Comparison of ENCODE assay signal across 32 mouse cellular contexts in genomic region chr13:48657791-48658190, GRCm38 (mm10). TPM values are rescaled to one million over a fixed set of nuclear protein-coding genes. Genes with fewer than 3 reads are reported as not detected.
DNase-seq lines count a peak whose midpoint lies in the region; ATAC-seq and TF ChIP-seq lines count a peak whose summit lies in the region.
"Had no signal": no experiment of that assay in that cellular context is flagged by ENCODE, and none has a peak within 500 bp of the region (broad histone marks: within the 10 kb centered on the region; RNA-seq: fewer than 3 reads in every experiment).

No protein-coding gene starts in this region.

- no peak for TF ChIP-seq CTCF in forebrain, postnatal 0 days (IDR thresholded peaks at IDR 0.05; ENCODE audit: low read depth)

- no peaks in the 10 kb centered on the region for H3K4me1 ChIP-seq in forebrain, postnatal 0 days (ENCODE audit: insufficient read depth)
- H3K4me1 ChIP-seq in forebrain, embryonic 13.5 days = peaks cover 16% of the 10 kb centered on the region; the same call in 1 of the 2 replicates
- H3K4me1 ChIP-seq in neural tube, embryonic 15.5 days = peaks cover 14% of the 10 kb centered on the region
- peaks cover 3% of the 10 kb centered on the region for H3K4me1 ChIP-seq in neural tube, embryonic 11.5 days (ENCODE audit: control insufficient read depth, insufficient read depth, low read length)
- H3K4me1 ChIP-seq: liver, embryonic 12.5 days had no signal

- no peak overlapping the region for H3K27ac ChIP-seq in forebrain, postnatal 0 days (ENCODE audit: low read depth, low read length)
- no peak overlapping the region for H3K27ac ChIP-seq in forebrain, embryonic 13.5 days
- no peak overlapping the region for H3K27ac ChIP-seq in neural tube, embryonic 15.5 days (replicated peaks)
- H3K27ac ChIP-seq in neural tube, embryonic 11.5 days (ENCODE audit: low read depth, low read length) = no peak overlapping the region
- H3K27ac ChIP-seq: forebrain, embryonic 15.5 days; gastrocnemius, adult 2 months; hindbrain, embryonic 15.5 days; layer of hippocampus, adult 2 months; left cerebral cortex, adult 2 months; liver, embryonic 12.5 days; midbrain, embryonic 13.5 days; neural tube, embryonic 12.5 days had no signal

- no peak overlapping the region for H3K4me3 ChIP-seq in forebrain, postnatal 0 days (ENCODE audit: low read depth, low read length)
- no peak overlapping the region for H3K4me3 ChIP-seq in forebrain, embryonic 13.5 days
- no peak overlapping the region for H3K4me3 ChIP-seq in neural tube, embryonic 15.5 days (replicated peaks)
- no peak overlapping the region for H3K4me3 ChIP-seq in neural tube, embryonic 11.5 days (ENCODE audit: low read depth, low read length)
- H3K4me3 ChIP-seq: forebrain, embryonic 15.5 days; hindbrain, embryonic 15.5 days; layer of hippocampus, adult 2 months; left cerebral cortex, adult 2 months; liver, embryonic 12.5 days; midbrain, embryonic 13.5 days; neural tube, embryonic 12.5 days had no signal

- H3K4me2 ChIP-seq in forebrain, postnatal 0 days (ENCODE audit: low read depth) = no peak overlapping the region
- no peak overlapping the region for H3K4me2 ChIP-seq in forebrain, embryonic 13.5 days
- H3K4me2 ChIP-seq in neural tube, embryonic 15.5 days = no peak overlapping the region
- H3K4me2 ChIP-seq in neural tube, embryonic 11.5 days (ENCODE audit: low read depth) = no peak overlapping the region
- H3K4me2 ChIP-seq: forebrain, embryonic 15.5 days; hindbrain, embryonic 15.5 days; midbrain, embryonic 13.5 days; neural tube, embryonic 12.5 days had no signal

- DNase-seq in forebrain, postnatal 0 days = peak; percentile 15
- DNase-seq in neural tube, embryonic 10.5 days (ENCODE audit: extremely low spot score, low spot score) = peak; percentile 29
- peak; percentile 28 for DNase-seq in neural tube, embryonic 11.5 days (ENCODE audit: low spot score)
- no peak for DNase-seq in thymus, postnatal 36 days
- DNase-seq in right cerebral cortex, adult 2 months (ENCODE audit: low spot score in 2 of 2) = no peak
- DNase-seq: cerebellum, adult 11 months; cerebellum, adult 9-10 months; cerebellum, postnatal 36 days; gastrocnemius, postnatal 36 days; heart, postnatal 36 days; kidney, adult 18-20 months; kidney, postnatal 36 days; liver, postnatal 0 days; lung, postnatal 36 days; thymus, adult 2 months had no signal

- H3K36me3 ChIP-seq in forebrain, postnatal 0 days (ENCODE audit: insufficient read depth) = no peaks in the 10 kb centered on the region
- H3K36me3 ChIP-seq in forebrain, embryonic 13.5 days (ENCODE audit: poor library complexity, severe bottlenecking) = no peaks in the 10 kb centered on the region
- no peaks in the 10 kb centered on the region for H3K36me3 ChIP-seq in neural tube, embryonic 15.5 days
- H3K36me3 ChIP-seq in neural tube, embryonic 11.5 days (ENCODE audit: control insufficient read depth, insufficient read depth, low read length) = no peaks in the 10 kb centered on the region
- H3K36me3 ChIP-seq: forebrain, embryonic 15.5 days; hindbrain, embryonic 15.5 days; liver, embryonic 12.5 days; midbrain, embryonic 13.5 days; neural tube, embryonic 12.5 days had no signal

- H3K9me3 ChIP-seq in forebrain, postnatal 0 days (ENCODE audit: low read length) = no peaks in the 10 kb centered on the region
- no peaks in the 10 kb centered on the region for H3K9me3 ChIP-seq in forebrain, embryonic 13.5 days (replicated peaks)
- H3K9me3 ChIP-seq in neural tube, embryonic 15.5 days (replicated peaks) = no peaks in the 10 kb centered on the region
- H3K9me3 ChIP-seq in neural tube, embryonic 11.5 days (ENCODE audit: control insufficient read depth, low read length) = no peaks in the 10 kb centered on the region
- H3K9me3 ChIP-seq: forebrain, embryonic 15.5 days; hindbrain, embryonic 15.5 days; liver, embryonic 12.5 days; midbrain, embryonic 13.5 days; neural tube, embryonic 12.5 days had no signal

- peaks cover 59% of the 10 kb centered on the region for H3K27me3 ChIP-seq in forebrain, postnatal 0 days (ENCODE audit: insufficient read depth, low read length)
- H3K27me3 ChIP-seq in forebrain, embryonic 13.5 days = peaks cover 97% of the 10 kb centered on the region
- H3K27me3 ChIP-seq in neural tube, embryonic 15.5 days (replicated peaks) = peaks cover 90% of the 10 kb centered on the region
- H3K27me3 ChIP-seq in neural tube, embryonic 11.5 days (ENCODE audit: control insufficient read depth, insufficient read depth, low read length) = peaks cover 87% of the 10 kb centered on the region

- ATAC-seq in forebrain, postnatal 0 days = no peak
- no peak for ATAC-seq in forebrain, embryonic 13.5 days
- no peak for ATAC-seq in neural tube, embryonic 15.5 days (ENCODE audit: low FRiP score)
- ATAC-seq in neural tube, embryonic 11.5 days (ENCODE audit: insufficient read depth, low FRiP score, low TSS enrichment) = no peak
- ATAC-seq: forebrain, embryonic 15.5 days; liver, embryonic 12.5 days; liver, postnatal 0 days; midbrain, embryonic 13.5 days; Patski had no signal

- H3K9ac ChIP-seq in forebrain, postnatal 0 days = no peak overlapping the region
- no peak overlapping the region for H3K9ac ChIP-seq in forebrain, embryonic 13.5 days
- no peak overlapping the region for H3K9ac ChIP-seq in neural tube, embryonic 15.5 days (replicated peaks)
- no peak overlapping the region for H3K9ac ChIP-seq in neural tube, embryonic 11.5 days (ENCODE audit: low read length)
- H3K9ac ChIP-seq: forebrain, embryonic 15.5 days; hindbrain, embryonic 15.5 days; liver, embryonic 12.5 days; liver, postnatal 0 days; midbrain, embryonic 13.5 days; neural tube, embryonic 12.5 days had no signal

- under 1% methylated on average over 9 of the region's 9 CpGs for WGBS in forebrain, postnatal 0 days
- 0% methylated on average over 9 of the region's 9 CpGs for WGBS in forebrain, embryonic 13.5 days
- WGBS in neural tube, embryonic 15.5 days = 1% methylated on average over 9 of the region's 9 CpGs
- WGBS in neural tube, embryonic 11.5 days = 2% methylated on average over 9 of the region's 9 CpGs

RNA-seq across cellular contexts. Expression of gene Barx1, which starts 5.0 kb away (rescaled TPM):
- not detected in 2 replicates for total RNA-seq in forebrain, postnatal 0 days (2014; rRNA removed)
- not detected in 2 replicates for polyA plus RNA-seq in forebrain, postnatal 0 days (2015; fragmentation: Nextera tagmentation; extraction: Ambion mirVana)
- not detected in 2 replicates for polyA plus RNA-seq in forebrain, embryonic 13.5 days (2015; fragmentation: Nextera tagmentation; extraction: Ambion mirVana)
- polyA plus RNA-seq in neural tube, embryonic 15.5 days (2015; fragmentation: Nextera tagmentation; extraction: Ambion mirVana) = 0.14 and 0.80 TPM in 2 replicates
- 0.51 TPM in 1 of 2 replicates, not detected in the other for polyA plus RNA-seq in neural tube, embryonic 11.5 days (2014; fragmentation: Nextera tagmentation; extraction: Ambion mirVana)
- total RNA-seq: adrenal gland, postnatal 14 days; gastrocnemius, adult 2 months; gastrocnemius, postnatal 36 days; heart, adult 18-20 months; heart, postnatal 36 days; layer of hippocampus, adult 2 months; layer of hippocampus, postnatal 14 days; left cerebral cortex, adult 2 months; left cerebral cortex, postnatal 25 days; megakaryocyte, adult 5-6 weeks; MEL had no signal
- polyA plus RNA-seq: forebrain, embryonic 15.5 days; hindbrain, embryonic 15.5 days; neural tube, embryonic 12.5 days; Patski had no signal

RNA-seq across cellular contexts. Expression of gene Ptpdc1, which starts 32.3 kb away (rescaled TPM):
- total RNA-seq in forebrain, postnatal 0 days (2014; rRNA removed) = 19.5 and 36.4 TPM in 2 replicates
- 8.5 and 12.4 TPM in 2 replicates for polyA plus RNA-seq in forebrain, postnatal 0 days (2015; fragmentation: Nextera tagmentation; extraction: Ambion mirVana)
- polyA plus RNA-seq in forebrain, embryonic 13.5 days (2015; fragmentation: Nextera tagmentation; extraction: Ambion mirVana) = 13.0 and 13.4 TPM in 2 replicates
- 15.2 and 17.5 TPM in 2 replicates for polyA plus RNA-seq in neural tube, embryonic 15.5 days (2015; fragmentation: Nextera tagmentation; extraction: Ambion mirVana)
- polyA plus RNA-seq in neural tube, embryonic 11.5 days (2014; fragmentation: Nextera tagmentation; extraction: Ambion mirVana) = 14.5 and 15.0 TPM in 2 replicates

Comparison
In these comparisons a context has a peak if more than half of its experiments do, and no peak if none do; other contexts are left out.
1. DNase-seq: peak in forebrain, postnatal 0 days (single experiment), neural tube, embryonic 10.5 days (single experiment) and neural tube, embryonic 11.5 days (single experiment); none in thymus, postnatal 36 days (0 of 2) and right cerebral cortex, adult 2 months (0 of 2).